Mouse (Mus musculus) cerebellum, postnatal 25 days (tissue): Measurements from ENCODE around the gene Glis3.

ENCODE experiments used
- DNase-seq, 2 experiments: peaks; one replicate each; pipeline ENCODE4 v3.0.0; 2021; ENCODE audit warnings: mixed read lengths in 2 of 2

The Glis3 gene

GRCm38 (mm10) chr19:28225651-28226050 lies 454.2 kb downstream of the Glis3 start:
- DNase-seq: no peak

DNA sequence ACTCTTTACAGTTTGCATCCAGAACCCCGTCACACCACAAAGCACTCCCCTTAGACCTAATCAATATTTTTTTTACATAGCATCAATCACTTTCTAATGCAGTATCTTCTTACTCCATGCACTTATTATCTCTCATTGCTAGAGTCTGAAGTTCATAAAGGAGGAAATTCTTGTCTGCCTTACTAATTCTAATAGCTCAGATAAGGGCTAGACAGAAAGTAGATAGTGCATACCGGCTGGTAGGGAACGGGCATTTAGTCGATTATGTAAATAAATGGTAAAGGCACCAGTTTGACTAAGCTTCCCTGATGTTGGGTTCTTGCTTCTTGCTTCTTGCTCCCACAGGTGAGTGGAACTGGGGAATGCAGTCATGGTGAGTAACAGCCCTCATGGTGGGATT lies 468.2 kb downstream of the Glis3 start:
- DNase-seq: no peak
